17 mouse cellular contexts compared by ENCODE assay signal in the genomic region with DNA sequence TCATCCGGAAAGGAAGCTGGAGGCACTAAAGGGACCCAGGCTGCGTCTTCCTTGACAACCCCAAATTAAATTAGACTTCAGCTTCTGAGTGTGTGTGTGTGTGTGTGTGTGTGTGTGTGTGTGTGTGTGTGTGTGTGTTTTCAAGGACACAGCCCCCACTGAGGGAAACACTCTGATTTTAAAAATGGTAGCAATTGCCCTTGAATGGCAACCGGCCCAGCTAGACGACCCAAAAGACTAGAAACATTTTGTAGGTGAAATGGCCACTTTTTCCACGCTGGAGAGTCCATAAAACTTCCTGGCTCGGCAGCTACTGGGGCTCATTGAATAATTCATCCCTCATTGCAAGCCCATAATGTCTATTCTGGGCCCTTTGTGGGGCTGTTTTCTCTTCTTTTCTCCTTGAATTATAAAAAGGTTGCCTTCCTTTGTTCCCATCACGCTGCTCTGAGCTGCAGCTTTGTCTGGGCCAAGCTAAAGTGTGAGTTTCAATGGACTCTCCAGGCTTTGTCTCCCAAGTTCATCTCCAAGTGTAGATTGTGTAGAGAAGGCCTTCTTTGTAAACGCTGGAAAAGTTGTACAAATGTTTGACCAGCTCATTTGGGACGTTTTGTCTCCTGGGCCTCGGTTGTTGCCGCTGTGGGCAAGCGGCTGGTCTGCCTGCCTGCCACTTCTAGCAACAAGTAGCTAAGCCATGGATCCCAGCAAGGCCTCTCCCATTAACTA. TPM values are rescaled to one million over a fixed set of nuclear protein-coding genes. Genes with fewer than 3 reads are reported as not detected.
DNase-seq lines count a peak whose midpoint lies in the region; ATAC-seq lines count a peak whose summit lies in the region.
"Had no signal": no experiment of that assay in that cellular context is flagged by ENCODE, and none has a peak within 500 bp of the region (broad histone marks: within the 10 kb centered on the region; RNA-seq: fewer than 3 reads in every experiment).

No protein-coding gene starts in this region.

- no peak overlapping the region for H3K4me2 ChIP-seq in liver, embryonic 11.5 days
- no peak overlapping the region for H3K4me2 ChIP-seq in liver, embryonic 12.5 days
- H3K4me2 ChIP-seq in hindbrain, embryonic 13.5 days, result peak overlapping the region; percentile 77
- peak overlapping the region; percentile 80 for H3K4me2 ChIP-seq in midbrain, embryonic 14.5 days (ENCODE audit: low read length)

- H3K27me3 ChIP-seq in liver, embryonic 11.5 days (replicated peaks; ENCODE audit: control insufficient read depth, insufficient read depth, low read length), result peaks cover 99% of the 10 kb centered on the region
- H3K27me3 ChIP-seq in liver, embryonic 12.5 days (replicated peaks), result peaks cover 95% of the 10 kb centered on the region
- H3K27me3 ChIP-seq in hindbrain, embryonic 13.5 days, result peaks cover 70% of the 10 kb centered on the region
- H3K27me3 ChIP-seq in midbrain, embryonic 14.5 days (ENCODE audit: control insufficient read depth, insufficient read depth, low read length), result peaks cover 44% of the 10 kb centered on the region

- H3K9ac ChIP-seq in liver, embryonic 11.5 days (ENCODE audit: low read depth, low read length), result no peak overlapping the region
- H3K9ac ChIP-seq in liver, embryonic 12.5 days, result no peak overlapping the region
- H3K9ac ChIP-seq in hindbrain, embryonic 13.5 days, result peak overlapping the region; percentile 75; the same call in 1 of the 2 replicates
- peak overlapping the region; percentile 62; the same call in 1 of the 2 replicates for H3K9ac ChIP-seq in midbrain, embryonic 14.5 days (replicated peaks; ENCODE audit: low read length)
- H3K9ac ChIP-seq: stomach, embryonic 15.5 days had no signal

- intact Hi-C loops in left cerebral cortex, postnatal 4 days (cut with DNase I), result loop anchor here (10.0 kb wide), 1 partner anchor 216 kb away; no protein-coding TSS in a partner anchor

- no peak overlapping the region for H3K4me3 ChIP-seq in liver, embryonic 11.5 days (ENCODE audit: low read depth, low read length)
- no peak overlapping the region for H3K4me3 ChIP-seq in liver, embryonic 12.5 days
- H3K4me3 ChIP-seq in hindbrain, embryonic 13.5 days, result peak overlapping the region; percentile 48
- H3K4me3 ChIP-seq in midbrain, embryonic 14.5 days (replicated peaks; ENCODE audit: low read depth, low read length), result peak overlapping the region; percentile 49

- H3K9me3 ChIP-seq in liver, embryonic 11.5 days (ENCODE audit: control insufficient read depth, low read length), result no peaks in the 10 kb centered on the region
- no peaks in the 10 kb centered on the region for H3K9me3 ChIP-seq in liver, embryonic 12.5 days (replicated peaks)
- no peaks in the 10 kb centered on the region for H3K9me3 ChIP-seq in hindbrain, embryonic 13.5 days
- no peaks in the 10 kb centered on the region for H3K9me3 ChIP-seq in midbrain, embryonic 14.5 days (ENCODE audit: control insufficient read depth, low read length)
- H3K9me3 ChIP-seq: stomach, embryonic 15.5 days had no signal

- DNase-seq in liver, embryonic 11.5 days (ENCODE audit: low spot score), result peak; percentile 30
- DNase-seq in midbrain, embryonic 14.5 days, result peak; percentile 68
- no peak for DNase-seq in lung, postnatal 36 days
- no peak for DNase-seq in left cerebral cortex, postnatal 4 days
- no peak for DNase-seq in heart, adult 8-10 months (ENCODE audit: low spot score)
- no peak for DNase-seq in gastrocnemius, postnatal 10 days
- DNase-seq: heart, adult 18-20 months; liver; thymus, postnatal 4 days had no signal

- no peak for ATAC-seq in liver, embryonic 11.5 days (replicated peaks; ENCODE audit: low FRiP score)
- ATAC-seq in liver, embryonic 12.5 days, result no peak
- peak; percentile 66 for ATAC-seq in hindbrain, embryonic 13.5 days (ENCODE audit: low FRiP score)
- peak; percentile 49; the same call in 1 of the 2 replicates for ATAC-seq in midbrain, embryonic 14.5 days (ENCODE audit: low FRiP score, low TSS enrichment)
- ATAC-seq: inflammation-experienced regulatory T-cells, adult 6 months had no signal

- no peak overlapping the region for H3K27ac ChIP-seq in liver, embryonic 11.5 days (ENCODE audit: low read depth, low read length)
- H3K27ac ChIP-seq in liver, embryonic 12.5 days, result no peak overlapping the region
- peak overlapping the region; percentile 86 for H3K27ac ChIP-seq in hindbrain, embryonic 13.5 days
- peak overlapping the region; percentile 91 for H3K27ac ChIP-seq in midbrain, embryonic 14.5 days (replicated peaks; ENCODE audit: low read depth, low read length)
- H3K27ac ChIP-seq: kidney, postnatal 0 days; stomach, embryonic 15.5 days had no signal

- peaks cover 3% of the 10 kb centered on the region; the same call in 1 of the 2 replicates for H3K4me1 ChIP-seq in liver, embryonic 11.5 days (replicated peaks; ENCODE audit: control insufficient read depth, insufficient read depth, low read length)
- no peaks in the 10 kb centered on the region for H3K4me1 ChIP-seq in liver, embryonic 12.5 days
- H3K4me1 ChIP-seq in hindbrain, embryonic 13.5 days (replicated peaks), result peaks cover 31% of the 10 kb centered on the region
- H3K4me1 ChIP-seq in midbrain, embryonic 14.5 days (ENCODE audit: control insufficient read depth, insufficient read depth, low read length), result 0 out of 2 replicates have a peak, but pooled peaks cover 5% of the 10 kb centered on the region

- 5% methylated on average over 12 of the region's 12 CpGs for WGBS in liver, embryonic 11.5 days
- 8% methylated on average over 12 of the region's 12 CpGs for WGBS in liver, embryonic 12.5 days (ENCODE audit: insufficient replicate concordance)
- WGBS in hindbrain, embryonic 13.5 days, result 4% methylated on average over 12 of the region's 12 CpGs
- 2% methylated on average over 12 of the region's 12 CpGs for WGBS in midbrain, embryonic 14.5 days

- no peaks in the 10 kb centered on the region for H3K36me3 ChIP-seq in liver, embryonic 11.5 days (ENCODE audit: control insufficient read depth, insufficient read depth, low read length)
- no peaks in the 10 kb centered on the region for H3K36me3 ChIP-seq in liver, embryonic 12.5 days
- no peaks in the 10 kb centered on the region for H3K36me3 ChIP-seq in hindbrain, embryonic 13.5 days
- H3K36me3 ChIP-seq in midbrain, embryonic 14.5 days (ENCODE audit: control insufficient read depth, insufficient read depth, low read length), result no peaks in the 10 kb centered on the region
- H3K36me3 ChIP-seq: stomach, embryonic 15.5 days had no signal

RNA-seq across cellular contexts. Expression of a gene that starts 6.4 kb away (rescaled TPM):
- 0.44 and 0.55 TPM in 2 replicates for polyA plus RNA-seq in liver, embryonic 11.5 days (2014; fragmentation: Nextera tagmentation; extraction: Ambion mirVana)
- polyA plus RNA-seq in liver, embryonic 12.5 days (2016; fragmentation: Nextera tagmentation; extraction: Ambion mirVana), result 0.04 TPM in 1 of 2 replicates, not detected in the other
- 17.6 and 24.4 TPM in 2 replicates for polyA plus RNA-seq in hindbrain, embryonic 13.5 days (2015; fragmentation: Nextera tagmentation; extraction: Ambion mirVana)
- 16.0 and 23.6 TPM in 2 replicates for polyA plus RNA-seq in midbrain, embryonic 14.5 days (2014; fragmentation: Nextera tagmentation; extraction: Ambion mirVana)
- not detected for total RNA-seq in left cerebral cortex, postnatal 4 days (2021)
- not detected for total RNA-seq in heart, adult 8-10 months (2022)
- total RNA-seq in gastrocnemius, postnatal 10 days (2021), result under 1 TPM in 1 of 2 experiments, not detected in 1; 0.07 TPM
- total RNA-seq: heart, adult 18-20 months; layer of hippocampus, postnatal 14 days; neutrophil, adult 5-6 weeks had no signal
- polyA plus RNA-seq: frontal cortex, adult 2 months; inflammation-experienced regulatory T-cells, adult 6 months; kidney, postnatal 0 days had no signal

Comparison
In these comparisons a context has a peak if more than half of its experiments do, and no peak if none do; other contexts are left out.
1. ATAC-seq: peak in hindbrain, embryonic 13.5 days (single experiment) and midbrain, embryonic 14.5 days (single experiment); none in liver, embryonic 11.5 days (single experiment) and liver, embryonic 12.5 days (single experiment).
2. DNase-seq: peak in liver, embryonic 11.5 days (single experiment) and midbrain, embryonic 14.5 days (single experiment); none in lung, postnatal 36 days (single experiment), left cerebral cortex, postnatal 4 days (single experiment), heart, adult 8-10 months (single experiment) and gastrocnemius, postnatal 10 days (single experiment).
3. H3K27ac ChIP-seq: peak in hindbrain, embryonic 13.5 days (single experiment) and midbrain, embryonic 14.5 days (single experiment); none in liver, embryonic 11.5 days (single experiment) and liver, embryonic 12.5 days (single experiment).
4. H3K4me2 ChIP-seq: peak in hindbrain, embryonic 13.5 days (single experiment) and midbrain, embryonic 14.5 days (single experiment); none in liver, embryonic 11.5 days (single experiment) and liver, embryonic 12.5 days (single experiment).
5. H3K4me3 ChIP-seq: peak in hindbrain, embryonic 13.5 days (single experiment) and midbrain, embryonic 14.5 days (single experiment); none in liver, embryonic 11.5 days (single experiment) and liver, embryonic 12.5 days (single experiment).
6. H3K9ac ChIP-seq: peak in hindbrain, embryonic 13.5 days (single experiment) and midbrain, embryonic 14.5 days (single experiment); none in liver, embryonic 11.5 days (single experiment) and liver, embryonic 12.5 days (single experiment).
7. RNA of a gene that starts 6.4 kb away (polyA plus RNA-seq): 17.6 to 24.4 TPM in hindbrain, embryonic 13.5 days and 16.0 to 23.6 TPM in midbrain, embryonic 14.5 days; 0.44 to 0.55 TPM in liver, embryonic 11.5 days and 0.04 TPM in liver, embryonic 12.5 days; every median in the first group is over 10 times any median in the second.